Mouse (Mus musculus) forebrain, postnatal 0 days (tissue): ENCODE data around the gene Haus6. TPM values are rescaled to one million over a fixed set of nuclear protein-coding genes. Genes with fewer than 3 reads are reported as not detected.

Experiments used
- ATAC-seq: fragments of 200-750 bp; cut with Nextera tagmentation; 2 replicates; pipeline ENCODE4 v1.8.0; 2017; ENCODE audit warnings: mild to moderate bottlenecking, moderate library complexity
- DNase-seq: peaks from one replicate; pipeline ENCODE4 v3.0.0-alpha.2; 2015
- H3K27ac ChIP-seq: fragments of 300-500 bp; sonication (generic); 2 replicates; pipeline ENCODE4 v1.5.1; 2014; ENCODE audit warnings: low read depth, mild to moderate bottlenecking, antibody characterized with exemption, low read length, moderate library complexity, mixed read lengths
- H3K27me3 ChIP-seq: fragments of 300-500 bp; sonication (generic); 2 replicates; pipeline ENCODE4 v1.6.1; 2014; ENCODE audit warnings: mild to moderate bottlenecking, low read length, mixed read lengths; ENCODE audit not compliant: insufficient read depth
- H3K36me3 ChIP-seq: fragments of 300-500 bp; sonication (generic); 2 replicates; pipeline ENCODE4 v1.6.1; 2014; ENCODE audit warnings: mild to moderate bottlenecking, moderate library complexity; ENCODE audit not compliant: insufficient read depth
- H3K4me1 ChIP-seq: fragments of 300-500 bp; sonication (generic); 2 replicates; pipeline ENCODE4 v1.6.1; 2014; ENCODE audit warnings: antibody characterized with exemption; ENCODE audit not compliant: insufficient read depth
- H3K4me2 ChIP-seq: fragments of 300-500 bp; sonication (generic); 2 replicates; pipeline ENCODE4 v1.6.1; 2014; ENCODE audit warnings: low read depth, mild to moderate bottlenecking, moderate library complexity
- H3K4me3 ChIP-seq: fragments of 300-500 bp; sonication (generic); 2 replicates; pipeline ENCODE4 v1.5.1; 2014; ENCODE audit warnings: low read depth, low read length, mixed read lengths
- H3K9ac ChIP-seq: fragments of 300-500 bp; sonication (generic); 2 replicates; pipeline ENCODE4 v1.6.1; 2014; ENCODE audit warnings: mild to moderate bottlenecking
- H3K9me3 ChIP-seq: fragments of 300-500 bp; sonication (generic); 2 replicates; pipeline ENCODE4 v1.6.1; 2016; ENCODE audit warnings: low read length
- CTCF ChIP-seq: sonication (generic); IDR thresholded peaks from 2 replicates; pipeline ENCODE4 v1.5.1; 2016; ENCODE audit warnings: antibody characterized with exemption, control low read depth, low read depth
- WGBS: fragments of 180-500 bp; shearing (Covaris S2); extraction: QIAGEN DNeasy Blood & Tissue Kit; methylation state at CpG from one replicate; pipeline ENCODE4 v1.1.7; 2014; 5-methylcytosine and 5-hydroxymethylcytosine counted together
- polyA plus RNA-seq: library from polyadenylated mRNA; unstranded; fragments of >200 nt; fragmentation: Nextera tagmentation; extraction: Ambion mirVana; gene quantifications from 2 replicates; pipeline ENCODE4 v1.2.1, GENCODE M21; 2015
- total RNA-seq: library from RNA; depleted of rRNA; stranded (reverse); fragments of >200 nt; gene quantifications from 2 replicates; pipeline ENCODE4 v1.2.3, GENCODE M21; 2014

Haus6 gene
- total and polyA plus RNA-seq, 2 experiments from 2014 or later: 4.3 to 11.4 TPM

- no peak for DNase-seq
- TF ChIP-seq CTCF: peak; percentile 38; the same call in 1 of the 2 replicates
- no peak overlapping the region for H3K27ac ChIP-seq
- peaks cover 10% of the 10 kb centered on the region; the same call in 1 of the 2 replicates for H3K36me3 ChIP-seq
- H3K9ac ChIP-seq: no peak overlapping the region
- no peaks in the 10 kb centered on the region for H3K27me3 ChIP-seq
- no peak overlapping the region for H3K4me3 ChIP-seq
- H3K4me1 ChIP-seq: no peaks in the 10 kb centered on the region
- no peak overlapping the region for H3K4me2 ChIP-seq
- 96% methylated on average over 3 of the region's 3 CpGs for WGBS
- no peak for ATAC-seq
- no peaks in the 10 kb centered on the region for H3K9me3 ChIP-seq
These were observed 23.6 kb downstream of the Haus6 start for GRCm38 (mm10) chr4:86588236-86588635.

- Histone ChIP-seq H3K9ac (no peak overlapping the region), H3K9me3 (no peaks in the 10 kb centered on the region), H3K4me2 (no peak overlapping the region), H3K4me3 (no peak overlapping the region), H3K27ac (no peak overlapping the region), H3K27me3 (no peaks in the 10 kb centered on the region), H3K36me3 (peaks cover 19% of the 10 kb centered on the region; the same call in 1 of the 2 replicates), H3K4me1 (peaks cover 13% of the 10 kb centered on the region)
- no peak for TF ChIP-seq CTCF
- ATAC-seq (no peak), DNase-seq (no peak)
- 89% methylated on average over 3 of the region's 3 CpGs for WGBS
These were observed 31.3 kb downstream of the Haus6 start for GRCm38 (mm10) chr4:86580591-86580990.

GRCm38 (mm10) chr4:86580056-86580455 lies 31.8 kb downstream of the Haus6 start:
- DNase-seq (no peak), ATAC-seq (no peak)
- no peaks in the 10 kb centered on the region for H3K27me3 ChIP-seq
- H3K36me3 ChIP-seq: peaks cover 15% of the 10 kb centered on the region; the same call in 1 of the 2 replicates
- TF ChIP-seq CTCF: no peak
- WGBS: 34% methylated on average over 4 of the region's 4 CpGs
- no peak overlapping the region for H3K4me2 ChIP-seq
- H3K27ac ChIP-seq: no peak overlapping the region
- no peak overlapping the region for H3K9ac ChIP-seq
- no peaks in the 10 kb centered on the region for H3K9me3 ChIP-seq
- peaks cover 13% of the 10 kb centered on the region for H3K4me1 ChIP-seq
- H3K4me3 ChIP-seq: no peak overlapping the region

GRCm38 (mm10) chr4:86576630-86577225 lies 35.1 kb downstream of the Haus6 start:
- peak overlapping the region; percentile 76 for H3K4me3 ChIP-seq
- peak overlapping the region; percentile 98; the same call in 1 of the 2 replicates for H3K27ac ChIP-seq
- peaks cover 16% of the 10 kb centered on the region for H3K4me1 ChIP-seq
- no peaks in the 10 kb centered on the region for H3K27me3 ChIP-seq
- H3K36me3 ChIP-seq: peaks cover 7% of the 10 kb centered on the region; the same call in 1 of the 2 replicates
- DNase-seq (no peak), ATAC-seq (no peak)
- H3K9me3 ChIP-seq: no peaks in the 10 kb centered on the region
- 8% methylated on average over 11 of the region's 11 CpGs for WGBS
- no peak for TF ChIP-seq CTCF
- peak overlapping the region; percentile 63 for H3K4me2 ChIP-seq
- peak overlapping the region; percentile 98 for H3K9ac ChIP-seq

GRCm38 (mm10) chr4:86576120-86576541 lies 35.7 kb downstream of the Haus6 start:
- Histone ChIP-seq H3K4me3 (peak overlapping the region; percentile 76), H3K27ac (peak overlapping the region; percentile 98), H3K36me3 (peaks cover 7% of the 10 kb centered on the region; the same call in 1 of the 2 replicates), H3K4me2 (peak overlapping the region; percentile 63), H3K9ac (peak overlapping the region; percentile 98), H3K27me3 (no peaks in the 10 kb centered on the region), H3K4me1 (peaks cover 16% of the 10 kb centered on the region), H3K9me3 (no peaks in the 10 kb centered on the region)
- no peak for TF ChIP-seq CTCF
- 0% methylated on average over 20 of the region's 20 CpGs for WGBS
- ATAC-seq: no peak
- peak; percentile 65 for DNase-seq

GRCm38 (mm10) chr4:86575283-86575983 lies 36.4 kb downstream of the Haus6 start, which contains the start of gene Rraga:
Gene Rraga (plus strand): TSS chr4:86575668.
- no peaks in the 10 kb centered on the region for H3K27me3 ChIP-seq
- H3K4me1 ChIP-seq: peaks cover 16% of the 10 kb centered on the region
- peak; percentile 81 for TF ChIP-seq CTCF
- H3K9ac ChIP-seq: peak within 1 kb of the TSS; percentile 98
- ATAC-seq (peak; percentile 98), DNase-seq (peak; percentile 97)
- WGBS: 3% methylated on average over 53 of the region's 53 CpGs
- H3K27ac ChIP-seq: peak within 1 kb of the TSS; percentile 98
- H3K36me3 ChIP-seq: peaks cover 7% of the 10 kb centered on the region; the same call in 1 of the 2 replicates
- H3K4me3 ChIP-seq: peak within 1 kb of the TSS; percentile 76
- peak within 1 kb of the TSS; percentile 63 for H3K4me2 ChIP-seq
- H3K9me3 ChIP-seq: no peaks in the 10 kb centered on the region

GRCm38 (mm10) chr4:86574939-86575282 lies 36.9 kb downstream of the Haus6 start:
- Histone ChIP-seq H3K9me3 (no peaks in the 10 kb centered on the region), H3K4me1 (peaks cover 16% of the 10 kb centered on the region), H3K27me3 (no peaks in the 10 kb centered on the region), H3K4me3 (peak overlapping the region; percentile 76), H3K9ac (peak overlapping the region; percentile 98), H3K36me3 (peaks cover 7% of the 10 kb centered on the region; the same call in 1 of the 2 replicates), H3K4me2 (peak overlapping the region; percentile 63), H3K27ac (peak overlapping the region; percentile 98)
- no peak for TF ChIP-seq CTCF
- no peak for DNase-seq
- 13% methylated on average over 6 of the region's 6 CpGs for WGBS
- peak; percentile 33 for ATAC-seq
